Mouse (Mus musculus) monocyte, adult 2 months (primary cell): ENCODE results near the gene Elob.

Experiments used
- DNase-seq, 2 experiments: peaks; one replicate each; pipeline ENCODE4 v3.0.0; 2022; ENCODE audit warnings: low spot score in 2 of 2, low read depth in 1 of 2

The Elob gene

DNA sequence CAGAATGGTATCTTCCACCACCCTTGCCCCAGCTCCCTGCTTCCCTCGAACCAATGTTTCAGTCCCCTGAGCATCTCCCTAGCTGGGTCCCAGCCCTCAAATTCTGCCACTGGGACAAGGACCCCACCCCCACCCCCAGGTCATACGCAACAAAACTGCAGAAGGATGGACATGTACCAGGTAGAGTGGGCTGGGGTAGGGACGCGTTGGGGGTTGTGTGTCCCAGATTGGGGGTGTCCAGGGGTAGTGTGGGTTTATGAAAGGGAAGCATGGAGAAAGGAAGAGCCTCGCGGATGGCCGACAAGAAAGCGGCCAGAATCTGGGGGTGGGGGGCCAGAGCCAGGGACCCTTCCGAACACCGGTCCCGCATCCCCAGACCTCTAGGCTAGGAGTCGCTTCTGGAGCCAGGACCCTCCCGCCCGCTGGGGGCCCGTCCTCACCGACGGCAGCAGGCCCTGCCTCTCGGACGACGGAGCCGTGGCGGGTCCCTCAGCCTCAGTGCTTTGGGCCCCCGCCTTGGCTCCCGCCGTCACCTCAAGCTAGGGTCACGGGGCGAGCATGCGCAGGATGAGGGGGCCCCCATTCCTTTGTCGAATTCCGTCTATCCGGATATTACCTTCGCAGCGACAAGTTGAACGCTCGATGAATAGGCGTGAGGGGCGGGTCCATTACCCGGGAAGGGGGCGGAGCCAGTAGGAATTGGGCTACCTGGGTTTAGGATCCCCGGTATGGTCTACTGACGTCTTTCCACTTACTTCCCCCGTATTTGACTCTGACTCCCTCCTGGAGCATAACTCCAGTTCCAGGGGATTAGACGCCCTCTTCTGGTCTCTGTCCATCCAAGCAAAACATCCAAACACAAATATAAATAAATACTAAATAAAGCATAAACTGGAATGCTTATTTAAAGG lies 43.1 kb downstream of the Elob start, which contains the start of gene Flywch2:
TSS of gene Flywch2 (minus strand) at position 521 of the 911 bp plus-strand sequence.
- DNase-seq = peak in 1 of 2 experiments; percentile 21

DNA sequence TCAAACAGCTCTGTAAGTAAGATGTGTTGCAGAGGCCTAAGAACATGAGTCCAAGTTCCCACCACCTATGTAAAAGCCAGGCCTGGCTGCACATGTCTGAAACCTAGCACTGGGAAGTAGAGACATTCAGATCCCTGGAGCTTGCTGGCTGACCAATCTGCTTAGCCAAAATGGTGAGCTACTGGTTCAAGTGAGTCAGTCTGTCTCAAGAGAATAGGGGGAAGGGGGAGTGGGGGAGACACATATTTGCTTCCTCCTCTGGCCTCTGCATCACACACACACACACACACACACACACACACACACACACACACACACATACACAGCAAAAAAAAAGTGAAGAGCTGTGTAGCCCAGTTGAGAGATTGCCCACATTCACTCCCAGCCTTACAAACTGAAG lies 45.6 kb downstream of the Elob start:
- no peak for DNase-seq

DNA sequence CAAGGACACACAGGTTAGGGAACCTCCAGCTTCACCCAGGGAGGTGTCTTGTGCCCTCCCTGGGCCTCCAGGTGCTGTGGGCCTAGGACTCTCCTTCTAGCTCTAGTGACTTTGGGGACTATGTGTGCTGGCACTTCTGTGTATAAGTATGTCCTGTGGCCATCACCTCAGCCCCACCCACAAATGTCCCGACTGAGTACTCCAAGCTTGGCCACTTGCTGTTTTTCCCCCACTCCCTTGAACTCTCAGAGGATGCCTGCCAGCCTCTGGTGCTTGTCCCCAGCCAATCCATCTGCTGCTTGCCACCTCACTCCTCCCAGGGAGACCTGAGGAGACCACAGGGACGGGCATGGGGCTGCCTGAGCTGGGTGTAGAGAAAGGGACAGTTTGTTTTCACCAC lies 50.5 kb downstream of the Elob start:
- DNase-seq = no peak

DNA sequence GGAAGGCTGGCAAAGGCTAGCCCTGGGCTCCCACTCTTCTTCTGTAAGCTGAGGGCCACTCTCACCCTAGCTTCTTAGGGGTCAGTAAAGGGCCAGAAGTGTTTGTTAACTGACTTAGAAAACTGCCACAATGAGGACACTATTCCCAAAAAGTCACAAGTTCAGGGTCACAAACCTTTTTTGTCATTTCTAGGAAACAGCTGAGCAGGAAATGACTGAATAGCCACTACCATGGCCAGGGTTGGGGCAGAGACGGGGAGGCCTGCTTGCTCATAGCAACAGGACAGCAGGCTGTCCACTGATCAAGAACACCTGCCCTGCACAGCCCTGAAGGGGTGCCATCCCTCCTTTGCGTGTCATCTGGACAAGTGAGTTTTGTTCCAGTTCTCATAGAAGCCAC lies 51.8 kb downstream of the Elob start:
- no peak for DNase-seq

DNA sequence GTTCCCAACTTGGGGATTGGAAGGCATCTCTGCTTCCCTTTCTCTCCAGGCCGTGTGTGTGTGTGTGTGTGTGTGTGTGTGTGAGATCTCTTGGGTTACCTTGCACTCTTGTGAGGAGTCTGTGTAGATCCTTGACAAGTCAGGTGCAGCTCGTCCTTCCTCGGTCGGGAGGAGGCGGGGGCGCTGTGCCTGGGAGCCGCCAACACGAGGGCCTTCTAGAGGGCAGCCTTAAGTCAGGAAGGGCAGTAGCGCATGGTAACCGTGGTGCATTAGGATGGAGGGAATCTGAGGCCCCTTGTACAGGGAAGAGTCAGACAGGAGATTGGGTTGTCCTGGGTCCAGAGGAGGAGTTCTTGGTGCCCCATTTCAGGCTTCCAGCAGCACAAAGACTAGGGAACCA lies 52.7 kb downstream of the Elob start:
- DNase-seq = no peak
